Mouse (Mus musculus) adrenal gland, adult 8-10 months (tissue): ENCODE results near the gene Atf7ip2. TPM values are rescaled to one million over a fixed set of nuclear protein-coding genes. Genes with fewer than 3 reads are reported as not detected.

Experiments
- DNase-seq: peaks from one replicate; pipeline ENCODE4 v3.0.0; 2022
- microRNA-seq, 2 experiments: library from miRNA; unstranded; fragments of <30 nt; microRNA quantifications; one replicate each; pipeline ENCODE4 v1.2.0; 2022
- total RNA-seq, 4 experiments: library from RNA; stranded (reverse); gene quantifications; 2 replicates each; pipeline ENCODE4 v1.2.4; 2022

The Atf7ip2 gene
- total RNA-seq, 4 experiments from 2014 or later: 0.89 to 1.7 (median 1.4) TPM

DNA sequence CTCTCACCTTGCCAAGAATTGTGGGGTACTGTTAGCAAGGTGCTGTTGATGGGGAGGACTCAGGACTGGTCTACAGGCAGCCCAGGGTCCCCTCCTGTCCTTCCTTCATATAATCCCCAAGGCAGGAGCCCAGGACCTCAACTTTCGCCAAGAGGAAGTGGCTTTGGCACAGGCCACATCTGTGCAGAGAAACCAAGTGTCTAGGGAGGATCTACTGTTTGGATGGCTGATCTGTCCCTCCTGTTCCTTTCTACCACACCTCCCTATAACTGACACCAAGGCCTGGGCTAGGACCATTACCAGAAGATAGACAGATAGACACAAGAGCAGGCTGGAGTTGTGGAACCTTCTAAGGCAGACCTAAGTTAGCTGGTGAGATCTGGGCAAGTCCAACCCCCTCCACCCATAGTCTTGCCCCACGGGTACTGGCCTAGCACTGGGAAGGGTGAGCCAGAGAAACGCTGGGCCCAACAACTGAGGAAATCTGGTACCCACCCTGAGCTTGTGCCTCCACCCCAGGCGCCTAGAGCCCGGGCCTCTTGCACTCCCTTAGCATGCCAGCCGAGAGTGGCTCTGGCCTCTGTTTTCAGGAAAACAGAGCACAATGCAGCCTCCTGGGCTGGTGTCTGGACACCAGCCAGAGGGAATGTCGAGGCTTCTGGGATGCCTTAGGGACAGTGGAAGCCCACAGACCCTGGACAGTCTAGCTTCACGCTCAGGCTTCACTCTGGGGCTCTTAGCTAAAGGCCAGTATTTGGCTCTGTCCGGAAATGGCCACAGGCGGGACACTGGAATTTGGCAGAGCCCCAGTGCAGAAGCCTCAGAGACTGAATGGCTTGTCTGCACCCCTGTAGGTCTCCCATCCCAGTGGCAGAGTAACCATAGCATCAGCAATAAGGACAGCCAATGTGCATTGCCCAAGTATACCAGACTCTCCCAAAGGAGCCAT lies 105.5 kb downstream of the Atf7ip2 start:
- no peak for DNase-seq

DNA sequence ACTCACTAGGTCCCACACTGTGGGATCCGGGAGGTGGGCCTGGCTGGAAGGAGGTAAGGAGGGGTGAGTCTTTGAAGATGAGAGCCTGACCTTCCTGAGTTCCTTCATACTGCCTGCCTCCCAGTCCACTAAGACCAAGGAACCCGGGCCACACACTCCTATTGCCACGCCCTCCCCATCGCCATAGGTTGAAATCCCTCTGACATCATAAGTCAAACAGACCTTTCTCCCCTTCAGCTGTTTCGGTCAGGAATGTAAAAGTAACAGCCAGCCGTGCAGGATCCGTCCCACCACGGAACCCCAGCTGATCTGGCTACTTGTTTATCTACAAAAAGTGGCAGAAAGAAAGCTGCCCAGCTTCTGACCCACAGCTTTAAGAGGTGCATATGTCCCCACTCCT lies 107.1 kb downstream of the Atf7ip2 start:
- no peak for DNase-seq

DNA sequence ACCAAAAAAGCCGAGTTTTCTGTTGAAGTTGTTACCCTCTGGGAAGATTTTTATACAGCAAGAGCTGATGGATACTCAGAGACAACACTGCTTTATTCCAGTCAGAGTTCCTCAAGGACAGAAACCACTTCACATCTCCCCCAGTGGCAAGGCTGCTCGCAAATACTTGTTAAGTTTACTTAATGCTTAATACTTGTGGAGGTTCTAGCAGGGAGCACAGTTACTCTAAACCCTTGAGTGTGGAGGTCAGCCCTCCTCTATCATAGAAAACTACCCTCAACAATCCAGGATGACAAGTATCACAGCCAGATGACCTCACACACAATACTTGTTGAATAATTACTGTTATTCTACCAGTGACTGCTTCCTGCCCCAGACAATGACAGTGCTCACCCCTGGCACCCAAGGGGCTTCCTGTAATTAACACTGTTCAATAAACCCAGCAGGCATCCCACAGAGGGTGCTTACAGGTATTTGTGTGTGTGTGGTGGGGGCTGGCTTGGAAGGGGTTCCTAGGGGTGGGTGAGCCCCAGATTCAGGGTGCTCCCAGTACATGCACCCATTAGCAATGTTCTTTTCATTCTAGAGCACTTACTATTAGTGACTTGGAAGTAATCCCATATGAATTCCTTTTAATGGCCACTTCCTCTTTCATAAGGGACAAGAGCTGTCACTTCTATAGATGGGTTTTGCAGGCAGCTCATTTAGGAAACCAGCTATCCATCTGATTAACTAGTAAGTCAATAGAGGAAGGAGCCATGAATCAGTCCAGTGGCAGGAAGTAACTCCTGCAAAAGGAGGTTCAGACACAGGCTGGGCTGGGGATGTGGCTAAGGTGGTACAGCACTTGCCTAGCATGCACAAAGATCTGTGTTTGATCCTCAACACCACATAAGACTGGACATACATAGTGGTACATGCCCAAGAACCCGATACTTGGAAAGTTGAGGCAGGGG lies 108.0 kb downstream of the Atf7ip2 start:
- DNase-seq: no peak

Small RNAs within 50 kb of the gene (microRNA-seq; reads per million reads assigned to microRNA genes)
- 0 reads per million in 2 experiments for gene Gm22932

Other genes with a start within 250 kb of the Atf7ip2 start
- gene Grin2a, start 197.2 kb upstream of the Atf7ip2 start, total RNA-seq: 1 to 10 TPM; 1.4 to 3.8 (median 2.4) TPM
- not detected for gene Rpl39l, start 22.5 kb upstream of the Atf7ip2 start, total RNA-seq
- gene Emp2, start 121.3 kb downstream of the Atf7ip2 start, total RNA-seq: 1 to 10 TPM; 4.9 to 7.5 (median 6.0) TPM
- not detected for gene Tekt5, start 202.8 kb downstream of the Atf7ip2 start, total RNA-seq
- 10 to 100 TPM; 25.7 to 32.1 (median 28.4) TPM for gene Nubp1, start 219.2 kb downstream of the Atf7ip2 start, total RNA-seq